In the genomic region with DNA sequence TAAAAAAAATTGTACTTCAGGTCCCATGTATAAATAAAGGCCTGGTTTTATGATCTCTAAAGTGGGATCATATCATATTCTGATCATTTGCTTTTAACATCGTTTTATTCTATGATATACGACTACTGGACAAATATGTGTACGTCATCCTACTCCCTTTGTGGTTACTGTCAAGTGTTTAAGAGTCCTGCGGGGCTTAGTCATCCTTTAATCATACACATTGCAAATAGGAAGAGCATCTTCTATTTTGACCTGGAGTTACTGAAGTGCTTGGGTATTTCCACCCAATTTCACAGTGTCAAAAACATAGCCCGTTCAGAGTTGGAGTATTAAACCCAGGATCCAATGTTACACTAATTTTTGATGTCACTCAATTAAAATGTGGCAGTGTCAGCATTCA, we compare ENCODE assay signal across 24 mouse cellular contexts.
A peak's percentile ranks its signal among the peaks of the same experiment; 100 is the strongest.
DNase-seq lines count a peak whose midpoint lies in the region; ATAC-seq and TF ChIP-seq lines count a peak whose summit lies in the region.
"Had no signal": no experiment of that assay in that cellular context is flagged by ENCODE, and none has a peak within 500 bp of the region (broad histone marks: within the 10 kb centered on the region; RNA-seq: fewer than 3 reads in every experiment).

No protein-coding gene starts in this region.

- ATAC-seq in granulocyte monocyte progenitor cell, adult 5-6 weeks (replicated peaks; ENCODE audit: poor library complexity, severe bottlenecking), result no peak
- ATAC-seq: activated CD4-positive, CD25-positive, alpha-beta regulatory T cell, adult 4 months; forebrain, embryonic 13.5 days; forebrain, embryonic 15.5 days; forebrain, postnatal 0 days; Patski had no signal

- no peak for TF ChIP-seq POLR2A in embryonic fibroblast, embryonic 13.5 days (IDR thresholded peaks at IDR 0.05; ENCODE audit: low read depth, low read length)

- H3ac ChIP-seq in C2C12 (ENCODE audit: control insufficient read depth, insufficient read length, low read depth), result no peak overlapping the region

- H3K27me3 ChIP-seq in C2C12 (ENCODE audit: control insufficient read depth, insufficient read depth, insufficient read length), result no peaks in the 10 kb centered on the region
- H3K27me3 ChIP-seq: embryonic facial prominence, embryonic 13.5 days; embryonic facial prominence, embryonic 15.5 days; forebrain, embryonic 13.5 days; forebrain, embryonic 15.5 days; Patski had no signal

- no peak overlapping the region for H3K4me3 ChIP-seq in C2C12 (ENCODE audit: insufficient read depth, poor library complexity, severe bottlenecking)
- H3K4me3 ChIP-seq in embryonic fibroblast, embryonic 13.5 days (ENCODE audit: insufficient read depth, low read length), result no peak overlapping the region
- H3K4me3 ChIP-seq: embryonic facial prominence, embryonic 13.5 days; embryonic facial prominence, embryonic 15.5 days; forebrain, embryonic 13.5 days; forebrain, embryonic 15.5 days had no signal

- peak; percentile 3 for DNase-seq in 3134 (ENCODE audit: extremely low read depth, insufficient read length, low spot score)
- no peak for DNase-seq in right cerebral cortex, postnatal 4 days
- no peak for DNase-seq in adrenal gland, adult 18-20 months (ENCODE audit: low spot score in 2 of 2)
- DNase-seq: adrenal gland, adult 2 months; adrenal gland, postnatal 10 days; adrenal gland, postnatal 25 days; B cell, adult 2 months; cerebellum, adult 11 months; cerebellum, adult 18-20 months; cerebellum, adult 8-10 months; cerebellum, adult 9-11 months; cerebellum, postnatal 14 days; cerebellum, postnatal 36 days; embryo, embryonic 11 days; forebrain, postnatal 0 days had no signal

- H3K79me3 ChIP-seq in C2C12 (ENCODE audit: low read depth), result no peaks in the 10 kb centered on the region

- H3K27ac ChIP-seq in embryonic fibroblast, embryonic 13.5 days (ENCODE audit: insufficient read depth, low read length), result peak overlapping the region; percentile 80
- H3K27ac ChIP-seq: embryonic facial prominence, embryonic 13.5 days; embryonic facial prominence, embryonic 15.5 days; forebrain, embryonic 13.5 days; forebrain, embryonic 15.5 days had no signal

- TF ChIP-seq CTCF in C2C12 (IDR thresholded peaks at IDR 0.05; ENCODE audit: control insufficient read depth, insufficient read depth, insufficient read length), result no peak
- no peak for TF ChIP-seq CTCF in embryonic fibroblast, embryonic 13.5 days (IDR thresholded peaks at IDR 0.05; ENCODE audit: borderline replicate concordance, insufficient read depth, low read length)

- no peaks in the 10 kb centered on the region for H3K79me2 ChIP-seq in C2C12 (ENCODE audit: control insufficient read depth, insufficient read depth)

- no peaks in the 10 kb centered on the region for H3K36me3 ChIP-seq in C2C12 (ENCODE audit: control insufficient read depth, insufficient read depth)
- H3K36me3 ChIP-seq: embryonic facial prominence, embryonic 13.5 days; embryonic facial prominence, embryonic 15.5 days; forebrain, embryonic 15.5 days had no signal

- peaks cover 4% of the 10 kb centered on the region for H3K4me1 ChIP-seq in embryonic fibroblast, embryonic 13.5 days (ENCODE audit: control insufficient read depth, insufficient read depth, low read length)
- H3K4me1 ChIP-seq: embryonic facial prominence, embryonic 13.5 days; embryonic facial prominence, embryonic 15.5 days; forebrain, embryonic 13.5 days; forebrain, embryonic 15.5 days had no signal

TF ChIP-seq in C2C12, 6 proteins besides CTCF, POLR2A, EP300 and RAD21:
- peak; percentile 12 for TF ChIP-seq MAX (IDR thresholded peaks at IDR 0.05)
- peak; percentile 55 for TF ChIP-seq CEBPB (IDR thresholded peaks at IDR 0.05; ENCODE audit: low read depth)
- no peak for TF ChIP-seq USF1 (IDR thresholded peaks at IDR 0.05; ENCODE audit: low read depth)
- no peak for TF ChIP-seq MYOG (IDR thresholded peaks at IDR 0.05; ENCODE audit: control insufficient read depth, extremely low read depth, insufficient read length)
- peak; percentile 84 for TF ChIP-seq FOSL1 (IDR thresholded peaks at IDR 0.05; ENCODE audit: insufficient read depth, low read length, poor library complexity, severe bottlenecking)
- TF ChIP-seq MYOD1 (IDR thresholded peaks at IDR 0.05; ENCODE audit: control insufficient read depth, insufficient read length, low read depth), result no peak
